Mouse (Mus musculus): ENCODE measurements at regions not wholly inside any gene's neighbourhood (a gene's known extent, or its start where the extent isn't known, plus 50 kb on each side); places are given as distances from the start of the nearest gene placed in this dataset.

GRCm38 (mm10) chr1:92258026-92258425 lies 62.5 kb upstream of the Hdac4 start:
- H3K4me3 ChIP-seq = no peak overlapping the region
- 0 out of 2 replicates have a peak, but pooled peaks cover 7% of the 10 kb centered on the region for H3K4me1 ChIP-seq (replicated peaks)
- no peaks in the 10 kb centered on the region for H3K9me3 ChIP-seq
- H3K27ac ChIP-seq = no peak overlapping the region
- no peaks in the 10 kb centered on the region for H3K27me3 ChIP-seq (ENCODE audit: insufficient read depth, poor library complexity, severe bottlenecking)
- H3K36me3 ChIP-seq = no peaks in the 10 kb centered on the region
- no peak for DNase-seq (ENCODE audit: low spot score)

DNA sequence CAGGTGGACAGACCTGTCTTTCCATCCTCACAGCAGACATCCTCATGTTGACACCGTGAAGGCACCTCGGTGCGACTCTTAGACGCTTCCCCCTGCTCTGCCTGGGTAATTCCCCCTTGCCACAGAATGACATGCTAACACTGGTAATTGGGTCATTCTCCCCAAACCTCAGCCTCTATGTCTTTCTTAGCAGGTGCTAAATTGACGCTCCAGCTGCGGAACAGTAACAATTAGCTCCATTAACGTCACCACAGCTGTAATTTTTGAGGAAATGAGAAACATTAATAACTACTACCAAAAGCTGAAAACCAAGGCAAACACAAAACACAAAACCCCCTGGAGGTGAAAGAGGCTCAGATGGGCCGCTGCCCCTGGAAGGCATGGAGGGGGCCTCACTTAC lies 57.6 kb upstream of the Hdac4 start:
- no peak for DNase-seq (ENCODE audit: low spot score)
- Histone ChIP-seq H3K27ac (no peak overlapping the region), H3K4me1 (replicated peaks) (peaks cover 19% of the 10 kb centered on the region), H3K9me3 (no peaks in the 10 kb centered on the region), H3K36me3 (no peaks in the 10 kb centered on the region), H3K27me3 (ENCODE audit: insufficient read depth, poor library complexity, severe bottlenecking) (no peaks in the 10 kb centered on the region), H3K4me3 (no peak overlapping the region)
- 87% methylated on average over 8 of the region's 8 CpGs for WGBS

DNA sequence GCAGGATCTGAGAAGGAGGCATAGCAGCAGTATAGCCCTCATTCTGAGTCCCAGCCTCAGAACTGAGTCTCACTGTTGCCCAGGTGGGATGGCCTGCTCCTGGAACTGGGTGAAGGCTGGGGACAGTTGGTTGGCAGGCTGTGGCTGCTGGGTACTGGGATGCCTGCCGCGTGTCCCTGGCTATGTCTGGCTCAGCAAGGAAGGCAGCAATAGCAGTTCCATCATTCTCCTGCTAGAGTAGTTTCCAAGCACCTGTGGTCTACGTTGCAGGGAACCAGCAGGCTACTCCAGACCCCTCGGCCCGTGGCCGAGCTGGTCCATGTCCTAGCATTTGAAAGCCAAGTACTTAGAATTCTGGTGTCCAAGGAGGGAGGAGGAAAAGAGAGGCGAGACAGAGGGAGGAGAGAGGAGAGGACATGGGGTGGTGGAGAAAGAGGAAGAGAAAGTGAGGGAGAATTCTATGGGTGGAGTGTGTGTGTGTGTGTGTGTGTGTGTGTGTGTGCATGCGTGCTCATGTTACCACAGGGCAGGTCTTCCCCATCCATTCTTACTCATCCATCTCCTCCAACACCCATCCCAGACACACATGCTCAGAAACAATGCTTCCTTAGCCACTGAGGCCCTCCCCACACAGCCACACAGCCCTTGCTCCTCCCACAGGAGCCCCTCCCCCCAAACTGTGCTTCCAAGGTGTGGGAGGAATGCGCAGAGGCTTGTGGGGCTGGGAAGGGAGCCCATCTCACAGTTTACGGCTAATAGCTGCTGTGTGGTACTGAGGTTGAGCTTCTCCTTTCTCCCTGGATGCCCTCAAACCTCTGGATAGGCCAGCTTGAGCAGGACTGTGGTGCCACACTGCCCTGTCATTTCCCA lies 55.3 kb upstream of the Hdac4 start:
- H3K27me3 ChIP-seq (ENCODE audit: insufficient read depth, poor library complexity, severe bottlenecking) = no peaks in the 10 kb centered on the region
- WGBS = 80% methylated on average over 10 of the region's 10 CpGs
- H3K4me1 ChIP-seq (replicated peaks) = peaks cover 19% of the 10 kb centered on the region
- no peak overlapping the region; the same call in 1 of the 2 replicates for H3K27ac ChIP-seq
- no peaks in the 10 kb centered on the region for H3K9me3 ChIP-seq
- DNase-seq (ENCODE audit: low spot score) = no peak
- H3K4me3 ChIP-seq = no peak overlapping the region
- H3K36me3 ChIP-seq = no peaks in the 10 kb centered on the region

All from hindbrain, embryonic 10.5 days (tissue).